Mouse (Mus musculus) kidney, postnatal 0 days (tissue): ENCODE data around the gene Entpd3. TPM values are rescaled to one million over a fixed set of nuclear protein-coding genes. Genes with fewer than 3 reads are reported as not detected.

Experiments used
- ATAC-seq: fragments of 200-750 bp; cut with Nextera tagmentation; replicated peaks from 2 replicates; pipeline ENCODE4 v1.8.0; 2017; ENCODE audit warnings: low read depth, moderate number of reproducible peaks, moderate TSS enrichment, moderate library complexity; ENCODE audit not compliant: low FRiP score
- DNase-seq: peaks from one replicate; pipeline ENCODE4 v3.0.0-alpha.2; 2016; ENCODE audit warnings: low spot score
- H3K27ac ChIP-seq: fragments of 300-500 bp; sonication (generic); 2 replicates; pipeline ENCODE4 v1.5.1; 2014; ENCODE audit warnings: mild to moderate bottlenecking
- H3K27me3 ChIP-seq: fragments of 300-500 bp; sonication (generic); 2 replicates; pipeline ENCODE4 v1.6.1; 2014; ENCODE audit warnings: low read length, mixed read lengths; ENCODE audit not compliant: insufficient read depth
- H3K36me3 ChIP-seq: fragments of 300-500 bp; sonication (generic); 2 replicates; pipeline ENCODE4 v1.6.1; 2014; ENCODE audit warnings: low read length, mixed read lengths; ENCODE audit not compliant: insufficient read depth
- H3K4me1 ChIP-seq: fragments of 300-500 bp; sonication (generic); replicated peaks from 2 replicates; pipeline ENCODE4 v1.6.1; 2014; ENCODE audit warnings: antibody characterized with exemption, low read length, mixed read lengths; ENCODE audit not compliant: insufficient read depth
- H3K4me2 ChIP-seq: fragments of 300-500 bp; sonication (generic); 2 replicates; pipeline ENCODE4 v1.6.1; 2014; ENCODE audit warnings: mild to moderate bottlenecking, low read length, moderate library complexity, mixed read lengths
- H3K4me3 ChIP-seq: fragments of 300-500 bp; sonication (generic); replicated peaks from 2 replicates; pipeline ENCODE4 v1.5.1; 2014; ENCODE audit warnings: low read depth, low read length
- H3K9ac ChIP-seq: fragments of 300-500 bp; sonication (generic); 2 replicates; pipeline ENCODE4 v1.6.1; 2014; ENCODE audit warnings: low read depth, low read length
- H3K9me3 ChIP-seq: fragments of 300-500 bp; sonication (generic); replicated peaks from 2 replicates; pipeline ENCODE4 v1.6.1; 2016; ENCODE audit warnings: low read length, inconsistent platforms, mixed read lengths
- CTCF ChIP-seq: IDR thresholded peaks from 2 replicates; pipeline ENCODE4 v1.5.1; 2016; ENCODE audit warnings: antibody characterized with exemption, low read depth, mild to moderate bottlenecking, moderate library complexity
- WGBS: fragments of 180-500 bp; shearing (Covaris S2); extraction: QIAGEN DNeasy Blood & Tissue Kit; methylation state at CpG from one replicate; pipeline ENCODE4 v1.1.7; 2014; 5-methylcytosine and 5-hydroxymethylcytosine counted together
- polyA plus RNA-seq: library from polyadenylated mRNA; unstranded; fragments of >200 nt; fragmentation: Nextera tagmentation; extraction: Ambion mirVana; gene quantifications from 2 replicates; pipeline ENCODE4 v1.2.1, GENCODE M21; 2015

Gene Entpd3
- polyA plus RNA-seq, 1 experiment from 2014 or later, result 0.71 TPM

- DNase-seq (no peak), ATAC-seq (no peak)
- Histone ChIP-seq H3K4me1 (0 out of 2 replicates have a peak, but pooled peaks cover 9% of the 10 kb centered on the region), H3K4me3 (no peak overlapping the region), H3K9ac (no peak overlapping the region), H3K27me3 (no peaks in the 10 kb centered on the region), H3K36me3 (peaks cover 16% of the 10 kb centered on the region; the same call in 1 of the 2 replicates), H3K9me3 (no peaks in the 10 kb centered on the region), H3K27ac (no peak overlapping the region), H3K4me2 (no peak overlapping the region)
- peak; percentile 10; the same call in 1 of the 2 replicates for TF ChIP-seq CTCF
- WGBS, result 70% methylated on average over 6 of the region's 6 CpGs
Observed at GRCm38 (mm10) chr9:120575748-120576661, 36.4 kb downstream of the Entpd3 start.

GRCm38 (mm10) chr9:120576662-120577013 lies 37.0 kb downstream of the Entpd3 start:
- 0% methylated on average over 4 of the region's 4 CpGs for WGBS
- H3K27ac ChIP-seq, result no peak overlapping the region

DNA sequence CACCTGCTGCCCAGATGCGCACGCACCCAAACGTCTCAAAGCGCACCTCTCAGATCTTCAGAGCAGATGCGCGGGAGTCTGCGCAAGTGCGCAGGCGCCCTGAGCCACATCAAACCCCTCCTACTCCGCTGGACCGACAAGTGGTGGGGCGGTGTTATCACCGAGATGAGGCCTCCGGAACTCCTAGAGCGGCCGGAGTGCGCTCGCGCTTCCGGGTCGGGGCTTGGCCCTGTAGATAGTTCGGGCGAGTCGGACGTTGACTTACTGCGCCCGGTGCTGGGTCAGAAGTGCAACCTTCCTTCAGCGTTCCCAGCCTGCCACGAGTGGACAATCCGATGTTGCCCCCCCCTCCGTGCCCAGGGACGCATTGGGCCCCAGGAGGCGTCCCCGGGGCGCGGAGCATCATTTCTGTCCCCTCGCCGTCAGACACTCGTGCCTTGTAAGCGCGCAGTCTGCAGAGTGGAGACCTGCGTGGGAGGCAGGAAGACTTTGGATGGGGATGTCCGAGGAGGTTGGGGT lies 37.6 kb downstream of the Entpd3 start:
- Histone ChIP-seq H3K27me3 (no peaks in the 10 kb centered on the region), H3K9me3 (no peaks in the 10 kb centered on the region), H3K4me1 (0 out of 2 replicates have a peak, but pooled peaks cover 8% of the 10 kb centered on the region), H3K27ac (peak overlapping the region; percentile 54; the same call in 1 of the 2 replicates), H3K9ac (peak overlapping the region; percentile 85), H3K36me3 (peaks cover 16% of the 10 kb centered on the region; the same call in 1 of the 2 replicates), H3K4me3 (peak overlapping the region; percentile 66), H3K4me2 (peak overlapping the region; percentile 84)
- ATAC-seq (peak; percentile 91), DNase-seq (peak; percentile 97)
- 0% methylated on average over 43 of the region's 43 CpGs for WGBS
- peak; percentile 16; the same call in 1 of the 2 replicates for TF ChIP-seq CTCF

More at GRCm38 (mm10) chr9:120576662-120577013, 37.0 kb downstream of the Entpd3 start:
- H3K36me3 ChIP-seq, result peaks cover 16% of the 10 kb centered on the region; the same call in 1 of the 2 replicates
- H3K9me3 ChIP-seq, result no peaks in the 10 kb centered on the region
- 0 out of 2 replicates have a peak, but pooled peaks cover 9% of the 10 kb centered on the region for H3K4me1 ChIP-seq
- no peak overlapping the region for H3K9ac ChIP-seq
- no peak for ATAC-seq
- H3K27me3 ChIP-seq, result no peaks in the 10 kb centered on the region
- no peak overlapping the region for H3K4me3 ChIP-seq
- no peak for DNase-seq
- H3K4me2 ChIP-seq, result peak overlapping the region; percentile 84
- TF ChIP-seq CTCF, result no peak; the same call in 1 of the 2 replicates

DNA sequence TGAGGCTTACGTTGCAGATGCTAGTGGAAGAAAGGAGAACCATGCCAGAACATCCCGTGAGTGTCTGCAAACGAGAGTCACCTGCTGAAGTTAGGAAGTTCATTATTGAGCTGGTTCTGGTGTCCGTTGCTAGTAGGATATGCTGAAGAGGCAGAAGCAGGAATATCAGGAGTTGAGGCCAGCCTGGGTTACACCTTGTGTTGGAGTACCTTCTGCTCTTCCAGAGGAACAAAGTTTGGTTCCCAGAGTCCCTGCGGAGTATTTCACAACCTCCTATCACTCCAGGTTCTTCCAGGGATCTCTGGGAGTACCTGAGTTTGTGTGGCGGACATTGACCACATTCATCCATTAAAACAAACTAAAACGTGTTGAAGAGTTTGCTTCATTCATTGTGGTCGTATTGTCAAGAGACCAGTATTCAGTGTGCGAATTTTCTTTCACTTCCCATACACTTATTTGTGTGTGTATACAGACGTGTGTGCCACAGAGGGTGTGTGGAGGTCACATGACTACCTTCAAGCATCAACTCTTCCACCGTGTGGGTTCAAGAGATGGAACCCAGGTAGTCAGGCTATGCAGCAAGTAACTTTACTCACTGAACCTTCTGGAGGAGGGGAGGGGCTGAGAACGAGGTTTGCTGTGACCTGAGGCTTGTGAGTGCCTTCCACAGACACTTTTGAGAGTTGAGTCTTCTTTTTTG lies 38.2 kb downstream of the Entpd3 start:
- no peak for ATAC-seq
- no peak for TF ChIP-seq CTCF
- Histone ChIP-seq H3K27ac (peak overlapping the region; percentile 54; the same call in 1 of the 2 replicates), H3K4me1 (peaks cover 3% of the 10 kb centered on the region; the same call in 1 of the 2 replicates), H3K9me3 (no peaks in the 10 kb centered on the region), H3K4me2 (peak overlapping the region; percentile 84), H3K27me3 (no peaks in the 10 kb centered on the region), H3K9ac (peak overlapping the region; percentile 85), H3K36me3 (peaks cover 16% of the 10 kb centered on the region; the same call in 1 of the 2 replicates), H3K4me3 (peak overlapping the region; percentile 66)
- no peak for DNase-seq
- WGBS, result 54% methylated on average over 12 of the region's 12 CpGs

GRCm38 (mm10) chr9:120578701-120579100 lies 39.1 kb downstream of the Entpd3 start:
- H3K36me3 ChIP-seq, result 0 out of 2 replicates have a peak, but pooled peaks cover 16% of the 10 kb centered on the region
- H3K27me3 ChIP-seq, result no peaks in the 10 kb centered on the region
- H3K27ac ChIP-seq, result no peak overlapping the region
- no peak for ATAC-seq
- H3K4me3 ChIP-seq, result no peak overlapping the region
- no peak for DNase-seq
- peaks cover 3% of the 10 kb centered on the region; the same call in 1 of the 2 replicates for H3K4me1 ChIP-seq
- 34% methylated on average over 6 of the region's 6 CpGs for WGBS
- no peaks in the 10 kb centered on the region for H3K9me3 ChIP-seq
- TF ChIP-seq CTCF, result no peak
- H3K4me2 ChIP-seq, result no peak overlapping the region
- H3K9ac ChIP-seq, result no peak overlapping the region

GRCm38 (mm10) chr9:120579808-120580207 lies 40.2 kb downstream of the Entpd3 start:
- no peak overlapping the region for H3K4me2 ChIP-seq
- H3K4me1 ChIP-seq, result peaks cover 3% of the 10 kb centered on the region; the same call in 1 of the 2 replicates
- 73% methylated on average over 7 of the region's 7 CpGs for WGBS
- DNase-seq (no peak), ATAC-seq (no peak)
- H3K9me3 ChIP-seq, result no peaks in the 10 kb centered on the region
- 0 out of 2 replicates have a peak, but pooled peaks cover 8% of the 10 kb centered on the region for H3K36me3 ChIP-seq
- H3K9ac ChIP-seq, result no peak overlapping the region
- H3K4me3 ChIP-seq, result no peak overlapping the region
- no peak for TF ChIP-seq CTCF
- no peak overlapping the region for H3K27ac ChIP-seq
- no peaks in the 10 kb centered on the region for H3K27me3 ChIP-seq
